Mouse (Mus musculus): ENCODE data around the gene Car15.

Car15 gene

GRCm38 (mm10) chr16:17801777-17802455, 36.2 kb downstream of the Car15 start:
- no peak for DNase-seq (ENCODE audit: low spot score in 2 of 2)

GRCm38 (mm10) chr16:17799584-17799983, 38.6 kb downstream of the Car15 start:
- no peak for DNase-seq (ENCODE audit: low spot score in 2 of 2)

- no peak for DNase-seq (ENCODE audit: low spot score in 2 of 2)
These were observed 39.6 kb downstream of the Car15 start for GRCm38 (mm10) chr16:17798321-17799180.

- no peak for DNase-seq (ENCODE audit: low spot score in 2 of 2)
These were observed 40.3 kb downstream of the Car15 start for GRCm38 (mm10) chr16:17797812-17798311.

DNA sequence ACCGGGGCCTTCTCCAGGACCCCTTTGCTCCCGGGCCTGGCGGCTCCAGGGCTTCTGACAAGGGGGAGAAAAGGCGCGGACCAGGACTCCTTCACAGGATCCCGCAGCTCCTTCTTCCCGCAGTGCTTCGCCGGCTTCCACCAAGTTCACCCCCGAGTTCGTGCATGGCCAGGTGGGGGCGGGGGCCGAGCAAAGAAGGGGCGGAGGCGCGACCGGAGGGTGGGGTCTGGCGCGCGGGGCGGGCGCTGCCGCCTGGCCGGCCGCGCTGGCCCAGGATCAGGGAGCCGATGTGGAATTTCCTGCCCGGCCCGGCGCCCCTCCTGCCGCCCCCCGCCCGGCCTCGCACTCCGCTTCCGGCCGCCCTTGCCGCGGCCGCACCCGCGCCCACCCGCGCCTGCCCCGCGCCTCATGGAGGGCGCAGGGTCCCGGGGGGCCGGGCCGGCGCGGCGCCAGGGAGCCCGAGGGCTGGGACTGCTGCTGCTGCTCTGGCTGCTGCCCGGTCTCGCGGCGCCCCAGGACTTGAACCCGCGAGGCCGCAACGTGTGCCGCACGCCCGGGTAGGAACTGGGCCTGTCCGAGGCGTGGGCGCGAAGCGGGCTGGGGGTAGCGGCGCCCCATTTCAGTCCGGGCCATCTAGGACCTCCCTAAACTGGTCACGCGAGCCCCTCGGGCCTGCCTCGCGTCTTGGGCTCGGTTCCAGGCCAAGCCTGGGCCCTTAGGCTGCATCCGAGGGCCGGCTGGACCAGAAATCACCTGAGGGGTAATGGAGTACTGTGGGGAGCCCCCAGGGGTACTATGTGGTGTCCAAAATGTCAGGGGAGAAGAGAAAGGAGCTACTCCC, 41.0 kb downstream of the Car15 start, which contains the start of gene Scarf2:
Gene Scarf2, plus strand, starts transcription at position 312 of the 841 bp plus-strand sequence.
- no peak for DNase-seq (ENCODE audit: low spot score in 2 of 2)

DNA sequence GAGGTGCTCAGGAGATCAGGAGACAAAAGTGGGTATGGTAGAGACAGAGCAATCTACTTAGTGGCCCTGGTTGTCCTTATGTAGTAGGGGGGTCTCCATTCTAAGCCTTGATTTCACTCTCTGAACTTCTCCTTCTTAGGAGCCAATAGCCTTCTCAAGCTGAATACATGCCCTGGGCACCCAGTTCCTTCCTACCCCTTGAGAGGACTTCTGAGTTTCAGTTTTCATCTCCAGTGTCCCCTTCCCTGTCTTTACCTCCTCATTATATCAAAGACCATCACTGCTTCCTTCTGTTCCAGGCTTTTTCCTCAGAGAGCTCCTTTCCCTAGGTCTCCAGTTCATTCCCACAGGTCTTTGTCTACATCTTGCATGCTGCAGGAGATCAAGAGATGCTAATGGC, 41.6 kb downstream of the Car15 start:
- DNase-seq (ENCODE audit: low spot score in 2 of 2), result no peak

DNA sequence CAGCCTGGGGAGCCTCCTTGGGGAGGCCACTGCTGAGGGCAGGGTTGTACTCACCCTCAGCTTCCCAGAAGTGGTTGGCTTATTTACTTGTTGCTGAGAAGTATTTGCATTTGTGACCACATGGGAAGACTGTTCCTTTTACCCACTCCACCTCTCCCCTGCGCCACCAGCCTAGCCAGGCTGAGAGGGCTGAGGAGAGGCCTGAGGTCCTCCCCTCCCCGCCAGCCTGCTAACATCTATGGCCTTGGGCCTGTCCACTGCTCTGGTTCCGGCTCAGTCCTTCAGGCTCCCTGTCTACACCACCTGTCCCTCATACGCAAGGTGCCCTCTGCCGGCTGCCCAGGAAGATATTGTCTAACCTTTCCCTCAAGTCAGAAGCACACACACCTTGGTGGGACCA, 42.5 kb downstream of the Car15 start:
- no peak for DNase-seq (ENCODE audit: low spot score in 2 of 2)

- no peak for DNase-seq (ENCODE audit: low spot score in 2 of 2)
These were observed 44.1 kb downstream of the Car15 start for GRCm38 (mm10) chr16:17794047-17794446.

GRCm38 (mm10) chr16:17792728-17793127, 45.4 kb downstream of the Car15 start:
- no peak for DNase-seq (ENCODE audit: low spot score in 2 of 2)

DNA sequence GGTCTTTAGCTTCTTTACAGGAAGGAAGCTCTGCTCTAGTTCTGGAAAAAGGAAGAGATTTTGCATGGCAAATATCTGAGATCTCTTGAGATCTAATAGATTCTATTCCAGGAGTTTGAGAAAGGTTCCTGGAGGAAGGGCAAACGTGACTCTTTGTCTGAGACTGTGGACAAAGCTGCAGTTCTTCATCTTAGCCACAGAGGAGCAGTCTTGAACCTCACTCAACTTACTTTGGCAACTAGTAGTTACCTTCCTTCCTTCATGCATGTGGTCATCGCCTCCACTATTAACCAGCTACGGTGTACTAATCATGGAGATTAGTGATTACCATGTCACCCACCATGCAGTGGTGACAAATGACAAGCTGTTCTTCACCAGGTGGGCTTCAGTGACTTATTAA, 52.8 kb downstream of the Car15 start:
- no peak for DNase-seq (ENCODE audit: low spot score in 2 of 2)

All from frontal cortex, postnatal 14 days (tissue).